Mouse (Mus musculus) adrenal gland, adult 2 months (tissue): ENCODE measurements at regions not wholly inside any gene's neighbourhood (a gene's known extent, or its start where the extent isn't known, plus 50 kb on each side); places are given as distances from the start of the nearest gene placed in this dataset.

Experiments
- DNase-seq: peaks from one replicate; pipeline ENCODE4 v3.0.0; 2021

DNA sequence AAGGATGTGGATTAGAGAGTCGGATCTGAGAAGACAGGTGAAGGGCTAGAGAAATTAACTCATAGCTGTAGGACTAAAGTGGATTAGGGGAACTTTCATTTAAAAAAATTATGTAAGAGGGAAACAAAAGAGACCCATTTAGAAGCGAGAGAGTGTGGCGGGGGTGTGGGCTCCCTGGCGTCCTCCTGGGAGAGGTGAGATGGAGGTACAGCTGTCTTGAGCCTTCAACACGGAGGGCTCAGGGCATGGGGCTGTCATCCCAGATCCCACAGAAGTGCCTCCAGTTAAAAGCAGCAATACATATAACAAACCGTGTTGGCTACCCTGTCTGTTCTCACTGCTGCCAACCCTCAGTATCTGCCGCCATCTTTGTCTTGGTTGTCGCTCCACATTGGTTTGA, 284.6 kb upstream of the Prickle1 start:
- no peak for DNase-seq

- no peak for DNase-seq
Observed at GRCm38 (mm10) chr15:93879006-93879405, 283.3 kb upstream of the Prickle1 start.

DNA sequence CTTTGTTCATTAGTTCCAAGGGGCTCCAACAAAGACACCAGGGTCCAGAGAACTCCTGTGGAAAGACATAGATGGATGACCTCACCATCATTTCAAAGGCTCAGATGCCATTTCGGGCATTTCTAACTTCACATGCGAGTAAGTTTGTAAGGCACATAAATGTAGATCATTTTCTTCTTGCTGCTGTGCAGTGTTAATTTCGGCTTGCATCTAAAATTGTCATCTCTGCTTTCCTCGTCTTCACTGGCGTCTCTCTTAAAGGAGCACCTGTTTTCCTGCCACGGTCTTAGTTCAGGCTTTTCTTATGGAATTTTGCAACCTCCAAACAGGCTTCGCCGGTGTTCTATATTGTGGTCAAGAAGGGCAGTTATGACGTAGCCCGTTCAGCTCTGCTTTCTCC, 280.6 kb upstream of the Prickle1 start:
- DNase-seq = no peak

DNA sequence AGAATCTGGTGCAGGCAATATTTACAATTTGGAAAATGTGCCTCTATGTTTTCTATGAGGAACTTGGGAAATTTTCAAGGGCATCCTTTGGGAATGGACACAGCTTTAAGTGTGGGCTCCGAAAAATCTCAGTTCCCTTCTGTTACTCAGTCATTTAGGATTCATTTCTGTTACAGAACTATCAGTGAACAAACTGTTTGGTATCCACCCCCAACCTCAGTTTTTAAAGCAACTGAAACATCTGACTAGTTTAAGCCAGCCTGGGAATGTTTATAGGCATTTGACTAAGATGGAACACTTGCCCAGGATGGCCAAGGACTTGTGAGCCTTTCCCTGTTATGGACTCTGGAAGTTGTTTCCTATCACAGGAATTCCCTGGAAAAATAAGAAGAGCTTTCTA, 280.0 kb upstream of the Prickle1 start:
- DNase-seq = no peak

DNA sequence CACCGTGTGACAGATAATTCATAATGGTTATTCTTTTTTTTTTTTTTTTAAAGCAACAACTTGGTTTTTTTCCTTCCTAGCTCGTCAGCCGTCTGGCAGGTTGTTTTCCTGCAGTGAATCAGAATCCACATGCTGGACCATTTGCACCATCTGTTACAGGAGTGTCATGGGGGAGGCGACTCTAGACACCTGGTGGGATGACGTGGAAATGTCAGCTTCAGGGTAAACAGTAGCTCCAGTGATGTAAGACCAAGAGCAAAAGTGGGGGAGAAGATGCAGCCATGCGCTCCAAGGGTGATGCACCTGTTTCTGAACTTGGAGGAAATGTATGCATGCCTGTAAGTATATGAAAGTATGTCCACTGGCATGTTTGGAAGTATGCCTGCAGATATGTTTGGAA, 278.5 kb upstream of the Prickle1 start:
- DNase-seq = no peak

DNA sequence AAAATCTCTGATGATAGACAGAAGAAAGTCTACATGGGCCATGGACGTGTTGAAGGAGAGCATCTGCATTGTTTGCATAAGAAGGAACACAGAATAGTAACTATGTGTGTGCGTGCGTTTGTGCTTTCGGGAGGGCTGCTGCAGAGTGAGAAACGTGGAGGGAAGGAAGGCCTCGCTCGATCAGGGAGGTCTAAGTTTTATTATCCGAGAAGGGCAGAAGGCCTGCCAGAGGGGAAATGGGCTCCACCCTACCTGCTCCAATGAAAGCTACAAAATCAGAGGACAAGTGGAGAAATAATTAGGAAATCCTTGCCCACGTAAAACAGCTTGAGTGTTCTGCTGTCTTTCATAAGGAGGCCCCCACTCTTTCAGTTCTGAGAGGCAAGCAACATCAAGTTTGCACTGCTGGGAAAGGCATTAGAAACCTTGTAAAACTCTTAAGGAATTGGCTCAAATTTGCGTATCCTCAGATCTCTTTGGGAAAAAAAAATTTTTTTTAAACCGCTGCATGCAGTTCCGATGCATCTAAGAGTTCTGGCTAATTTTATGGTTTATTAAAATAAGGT, 261.7 kb upstream of the Prickle1 start:
- no peak for DNase-seq

DNA sequence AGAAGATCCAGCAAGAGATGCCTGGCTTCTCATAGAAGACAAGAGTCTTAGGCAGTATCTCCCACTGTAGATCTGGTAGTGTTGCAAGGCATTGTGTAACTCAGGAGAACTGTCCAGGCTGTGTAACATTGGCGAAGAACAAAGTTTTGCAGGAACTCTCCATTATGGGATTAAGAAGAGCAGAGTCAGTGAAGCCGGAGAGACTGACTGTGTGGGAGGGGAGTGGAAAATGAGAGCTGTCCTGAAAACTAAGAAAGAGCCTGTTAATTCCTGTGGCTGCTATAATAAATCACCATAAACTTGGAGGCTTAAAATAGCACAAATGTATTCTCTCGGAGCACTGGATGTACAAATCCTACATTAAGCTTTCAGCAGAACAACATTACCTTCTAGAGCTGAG, 257.5 kb upstream of the Prickle1 start:
- DNase-seq = no peak

DNA sequence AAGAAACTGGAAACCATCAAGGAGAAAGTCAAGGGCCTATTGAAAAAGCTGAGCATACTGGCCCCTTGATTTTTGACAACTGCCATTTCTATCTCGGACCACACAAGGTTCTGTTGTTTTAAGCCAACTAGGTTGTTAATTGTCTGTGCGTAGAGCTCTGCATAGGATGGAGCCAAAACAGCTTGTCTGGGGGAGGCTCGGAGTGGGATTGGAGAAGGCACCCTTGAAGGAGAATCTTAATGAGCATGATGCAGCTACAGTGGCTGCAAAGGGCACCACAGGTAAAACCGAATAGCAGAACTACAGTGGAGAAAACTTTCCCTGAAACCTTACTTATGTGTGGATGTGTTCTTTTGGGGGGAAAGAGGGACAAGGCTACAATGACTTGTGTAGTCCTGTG, 256.4 kb upstream of the Prickle1 start:
- no peak for DNase-seq

GRCm38 (mm10) chr15:93850388-93850787, 254.7 kb upstream of the Prickle1 start:
- no peak for DNase-seq

DNA sequence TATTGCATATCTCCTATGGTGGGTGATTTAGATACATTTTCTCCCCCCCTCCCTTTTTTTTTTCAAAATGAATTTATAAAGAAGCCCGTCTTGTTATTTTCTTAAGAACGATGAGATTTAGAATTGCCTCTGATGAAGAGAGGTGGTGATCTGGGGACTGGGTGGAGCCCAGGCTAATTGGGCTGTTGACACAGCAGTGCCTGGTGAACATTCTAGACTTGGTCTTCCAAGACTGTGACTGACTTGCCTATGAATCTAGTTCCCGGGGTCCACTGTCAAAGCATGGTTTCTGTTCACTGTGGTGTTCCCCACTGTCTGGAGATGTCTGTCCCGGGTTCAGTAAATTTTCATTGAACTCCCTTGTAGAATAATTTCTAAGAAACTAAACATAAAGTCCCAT, 253.1 kb upstream of the Prickle1 start:
- no peak for DNase-seq

DNA sequence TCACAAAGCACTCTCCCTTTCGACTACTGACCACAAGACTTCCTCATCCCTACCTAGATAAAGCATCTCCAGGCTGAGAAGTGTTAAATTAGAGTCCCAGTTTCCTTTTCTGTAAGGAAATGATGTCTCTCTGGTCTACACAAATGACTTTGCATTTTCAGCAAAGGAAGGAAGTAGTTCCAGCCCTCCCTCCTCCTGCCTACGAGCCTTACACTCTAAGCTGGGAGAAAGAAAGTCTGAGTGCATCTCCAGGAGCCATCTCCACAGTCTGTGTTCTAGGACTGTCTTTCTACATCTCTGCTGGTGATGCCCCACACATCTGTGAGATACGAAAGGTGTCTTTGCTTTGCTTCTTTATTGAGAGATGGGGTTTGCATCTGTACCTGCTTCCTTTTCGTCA, 251.1 kb upstream of the Prickle1 start:
- DNase-seq = no peak

DNA sequence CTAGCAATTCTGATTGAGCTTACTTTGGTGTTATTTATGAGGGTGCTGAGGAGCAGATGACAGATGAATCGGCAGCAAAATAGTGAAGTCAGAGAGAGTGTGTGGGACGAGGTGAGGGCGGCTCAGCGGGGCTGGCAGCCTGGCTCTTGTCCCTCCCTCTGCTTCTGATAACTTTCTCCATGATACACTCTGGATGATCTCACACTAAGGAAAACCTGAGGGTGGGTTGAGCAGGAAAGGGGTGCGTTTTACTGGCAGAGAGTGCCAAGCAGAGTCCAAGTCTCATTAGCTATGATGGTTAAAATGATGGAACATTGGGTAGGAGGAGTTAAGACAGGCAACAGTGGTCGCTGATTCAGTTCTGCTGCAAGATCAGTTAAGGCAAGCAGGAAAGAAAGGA, 250.1 kb upstream of the Prickle1 start:
- DNase-seq = peak; percentile 10

GRCm38 (mm10) chr15:93832956-93833355, 237.3 kb upstream of the Prickle1 start:
- DNase-seq = no peak

GRCm38 (mm10) chr15:93832431-93832936, 236.8 kb upstream of the Prickle1 start:
- peak; percentile 22 for DNase-seq

DNA sequence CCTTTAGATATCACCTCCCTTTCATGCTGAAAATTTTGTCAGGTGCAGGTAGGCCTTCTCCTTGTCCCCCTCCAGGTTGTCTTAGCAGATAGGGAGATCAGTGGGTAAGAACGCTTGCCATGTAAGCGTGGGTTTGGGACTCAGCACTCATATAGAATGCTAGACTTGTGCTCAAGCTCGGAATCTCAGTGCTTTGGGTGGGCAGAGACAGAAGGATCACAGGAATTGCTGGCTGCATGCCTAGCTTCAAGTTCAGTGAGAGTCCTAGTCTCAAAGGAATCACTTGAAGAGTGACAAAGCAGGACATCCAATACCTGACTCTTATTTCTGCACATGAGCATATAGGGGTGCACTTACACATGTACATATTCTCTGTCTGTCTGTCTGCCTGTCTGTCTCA, 235.5 kb upstream of the Prickle1 start:
- no peak for DNase-seq

GRCm38 (mm10) chr15:93824729-93825694, 229.3 kb upstream of the Prickle1 start:
- DNase-seq = no peak

GRCm38 (mm10) chr15:93821236-93821635, 225.5 kb upstream of the Prickle1 start:
- DNase-seq = no peak

DNA sequence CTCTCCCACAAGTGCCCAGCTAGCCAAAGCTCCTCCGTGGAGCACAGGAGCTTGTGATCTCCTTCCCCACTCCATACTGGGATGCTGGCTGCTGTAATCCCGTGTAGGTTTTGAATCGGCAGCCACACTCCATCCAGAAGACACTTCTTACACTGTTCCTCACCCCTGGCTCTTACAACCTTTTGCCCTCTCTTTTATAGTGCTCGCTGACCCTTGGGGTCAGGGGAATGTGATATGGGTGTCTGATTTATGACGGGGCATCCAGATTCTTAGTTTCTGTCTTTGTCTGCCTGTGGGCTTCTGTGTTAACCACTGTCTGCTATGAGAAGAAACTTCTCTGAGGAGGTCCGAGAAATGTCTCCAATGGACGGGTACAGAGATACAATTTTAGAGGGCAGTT, 216.3 kb upstream of the Prickle1 start:
- no peak for DNase-seq

DNA sequence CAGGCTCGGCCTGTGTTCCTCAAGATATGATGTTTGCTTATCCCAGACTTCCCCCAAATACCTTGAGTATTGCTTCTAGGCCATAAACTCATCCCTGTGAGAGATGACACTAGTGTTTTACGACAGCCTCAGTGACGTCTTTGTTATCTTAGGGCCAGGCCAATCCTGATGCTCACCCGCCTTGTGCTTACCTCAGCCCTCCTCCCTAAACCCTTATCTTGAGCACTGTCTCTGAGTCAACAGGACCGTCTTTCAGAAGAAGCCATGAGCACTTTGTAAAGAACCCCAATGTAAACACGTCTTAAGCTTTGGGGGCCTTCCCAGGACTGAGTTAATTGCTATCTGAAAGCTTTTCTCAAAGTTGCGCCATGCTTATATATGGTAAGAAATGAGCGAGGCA, 212.3 kb upstream of the Prickle1 start:
- DNase-seq = no peak

- DNase-seq = no peak
Observed at GRCm38 (mm10) chr15:93807505-93807904, 211.8 kb upstream of the Prickle1 start.

DNA sequence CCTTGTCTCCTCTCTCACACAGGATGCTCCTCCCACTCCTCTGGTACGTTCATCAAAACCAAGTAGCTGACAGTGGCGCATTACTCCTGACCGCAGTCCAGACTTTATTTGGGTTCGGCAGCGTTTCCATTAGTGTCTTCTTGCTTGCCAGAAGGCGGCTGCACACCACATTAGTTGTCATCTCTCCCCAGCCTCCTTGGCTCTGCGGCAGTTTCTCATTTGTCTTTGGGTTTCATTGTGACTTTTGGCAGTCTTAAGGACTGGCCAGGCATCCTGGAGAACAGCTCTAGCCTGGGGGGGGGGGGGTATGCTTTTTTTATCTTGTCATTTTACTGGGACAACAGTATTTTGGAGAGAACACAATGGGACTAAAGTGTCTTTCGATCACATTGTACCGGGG, 209.0 kb upstream of the Prickle1 start:
- no peak for DNase-seq

DNA sequence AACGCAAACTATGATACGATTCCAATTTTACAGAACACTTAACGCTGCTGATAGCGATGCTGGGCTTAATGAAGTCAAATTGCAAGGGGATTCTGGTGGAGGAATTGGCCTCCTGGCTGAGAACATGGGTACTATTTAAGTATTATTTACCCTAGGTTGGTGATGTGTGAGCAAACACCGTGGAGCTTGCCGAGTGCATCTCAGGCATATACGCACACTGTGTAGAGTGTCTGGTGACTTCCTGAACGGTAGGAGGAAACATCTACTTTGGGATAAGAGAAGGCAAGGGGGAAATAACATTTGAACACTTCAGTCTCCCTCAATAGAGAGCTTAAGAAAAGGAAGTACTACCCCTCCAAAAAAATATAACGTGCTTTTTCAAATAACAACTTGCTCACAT, 194.8 kb upstream of the Prickle1 start:
- DNase-seq = no peak

- no peak for DNase-seq
Observed at GRCm38 (mm10) chr15:93789762-93790161, 194.1 kb upstream of the Prickle1 start.

- DNase-seq = no peak
Observed at GRCm38 (mm10) chr15:93787361-93787760, 191.7 kb upstream of the Prickle1 start.
